Mouse (Mus musculus): ENCODE results near the gene Nsl1. TPM values are rescaled to one million over a fixed set of nuclear protein-coding genes. Genes with fewer than 3 reads are reported as not detected.

Gene Nsl1
- polyA plus RNA-seq, 1 experiment from 2014 or later, result 24.2 TPM

GRCm38 (mm10) chr1:191099114-191099513 is 36.3 kb downstream of the Nsl1 start:
- Histone ChIP-seq H3K4me3 (peak overlapping the region; percentile 51; the same call in 1 of the 2 replicates), H3K4me2 (peak overlapping the region; percentile 72; the same call in 1 of the 2 replicates), H3K9ac (no peak overlapping the region), H3K27ac (no peak overlapping the region), H3K9me3 (replicated peaks) (no peaks in the 10 kb centered on the region), H3K27me3 (replicated peaks) (peaks cover 73% of the 10 kb centered on the region), H3K4me1 (peaks cover 12% of the 10 kb centered on the region), H3K36me3 (no peaks in the 10 kb centered on the region)
- 38% methylated on average over 5 of the region's 5 CpGs for WGBS (ENCODE audit: insufficient replicate concordance)
- no peak for ATAC-seq

- WGBS (ENCODE audit: insufficient replicate concordance), result 64% methylated on average over 5 of the region's 5 CpGs
- Histone ChIP-seq H3K9ac (no peak overlapping the region), H3K27me3 (replicated peaks) (peaks cover 72% of the 10 kb centered on the region), H3K9me3 (replicated peaks) (no peaks in the 10 kb centered on the region), H3K4me2 (no peak overlapping the region), H3K27ac (no peak overlapping the region), H3K4me1 (peaks cover 12% of the 10 kb centered on the region), H3K36me3 (no peaks in the 10 kb centered on the region), H3K4me3 (no peak overlapping the region)
- ATAC-seq, result no peak
Observed at GRCm38 (mm10) chr1:191099772-191100291, 37.0 kb downstream of the Nsl1 start.

DNA sequence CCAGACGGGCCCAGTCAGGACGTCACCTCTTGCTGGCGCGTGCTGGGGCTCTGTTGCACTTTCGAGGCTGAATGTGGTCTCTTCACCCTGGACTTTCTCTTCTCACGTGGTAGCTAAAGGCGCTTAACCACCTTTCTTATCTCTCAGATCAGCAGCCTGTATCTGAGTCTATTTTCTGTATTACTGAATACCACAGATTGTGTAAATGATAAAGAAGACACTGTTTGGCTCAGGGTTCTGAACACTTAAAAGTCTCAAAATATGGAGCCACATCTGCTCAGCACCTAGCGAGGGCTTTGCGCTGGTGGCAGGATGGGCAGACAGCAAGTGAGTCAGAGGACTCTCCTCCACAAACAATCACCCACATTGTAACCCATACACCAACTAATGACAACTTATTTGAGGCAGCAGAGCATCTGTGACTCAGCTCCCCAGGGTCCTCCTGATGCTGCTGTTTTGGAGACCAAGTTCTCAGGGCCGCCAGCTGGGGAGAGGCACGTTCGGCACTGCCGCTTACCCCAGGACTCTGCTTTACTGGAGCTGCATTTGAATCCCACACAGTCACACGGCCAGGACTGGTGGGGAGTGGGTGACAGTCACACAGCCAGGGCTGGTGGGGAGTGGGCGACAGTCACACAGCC is 40.0 kb downstream of the Nsl1 start:
- H3K36me3 ChIP-seq, result no peaks in the 10 kb centered on the region
- H3K9me3 ChIP-seq (replicated peaks), result no peaks in the 10 kb centered on the region
- 69% methylated on average over 15 of the region's 15 CpGs for WGBS (ENCODE audit: insufficient replicate concordance)
- no peak overlapping the region for H3K4me2 ChIP-seq
- H3K27me3 ChIP-seq (replicated peaks), result peaks cover 64% of the 10 kb centered on the region
- peaks cover 10% of the 10 kb centered on the region for H3K4me1 ChIP-seq
- H3K4me3 ChIP-seq, result no peak overlapping the region
- H3K9ac ChIP-seq, result no peak overlapping the region
- H3K27ac ChIP-seq, result no peak overlapping the region
- ATAC-seq, result no peak

- 68% methylated on average over 9 of the region's 9 CpGs for WGBS (ENCODE audit: insufficient replicate concordance)
- Histone ChIP-seq H3K4me2 (no peak overlapping the region), H3K9me3 (replicated peaks) (no peaks in the 10 kb centered on the region), H3K4me1 (no peaks in the 10 kb centered on the region), H3K27ac (no peak overlapping the region), H3K27me3 (replicated peaks) (peaks cover 40% of the 10 kb centered on the region), H3K9ac (no peak overlapping the region), H3K4me3 (no peak overlapping the region), H3K36me3 (no peaks in the 10 kb centered on the region)
- no peak for ATAC-seq
Observed at GRCm38 (mm10) chr1:191105246-191105645, 42.4 kb downstream of the Nsl1 start.

DNA sequence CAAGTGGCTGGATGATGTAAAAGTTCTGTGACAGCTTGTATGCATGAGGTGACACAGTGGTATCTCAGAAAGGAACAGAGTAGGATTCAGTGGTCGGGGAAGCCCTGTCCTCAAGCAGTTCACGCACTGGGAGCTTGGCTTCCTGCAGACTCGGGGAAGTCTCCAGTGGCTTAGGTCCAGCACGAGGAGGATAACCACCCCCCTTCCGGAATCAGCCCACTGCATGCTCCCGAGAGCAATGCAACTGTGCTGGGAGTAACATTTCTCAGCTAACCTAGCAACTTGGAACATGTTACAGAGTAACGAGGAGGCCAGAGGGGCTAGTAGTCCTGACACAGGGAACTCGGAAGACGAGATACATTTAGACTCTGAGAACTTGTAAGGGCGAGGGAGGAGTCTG is 44.5 kb downstream of the Nsl1 start:
- no peaks in the 10 kb centered on the region for H3K9me3 ChIP-seq (replicated peaks)
- H3K4me3 ChIP-seq, result no peak overlapping the region
- no peak overlapping the region for H3K27ac ChIP-seq
- no peaks in the 10 kb centered on the region for H3K36me3 ChIP-seq
- H3K27me3 ChIP-seq (replicated peaks), result peaks cover 27% of the 10 kb centered on the region; the same call in 1 of the 2 replicates
- no peak overlapping the region for H3K4me2 ChIP-seq
- no peak overlapping the region for H3K9ac ChIP-seq
- no peak for ATAC-seq
- peaks cover 11% of the 10 kb centered on the region; the same call in 1 of the 2 replicates for H3K4me1 ChIP-seq
- WGBS (ENCODE audit: insufficient replicate concordance), result 39% methylated on average over 10 of the region's 10 CpGs

DNA sequence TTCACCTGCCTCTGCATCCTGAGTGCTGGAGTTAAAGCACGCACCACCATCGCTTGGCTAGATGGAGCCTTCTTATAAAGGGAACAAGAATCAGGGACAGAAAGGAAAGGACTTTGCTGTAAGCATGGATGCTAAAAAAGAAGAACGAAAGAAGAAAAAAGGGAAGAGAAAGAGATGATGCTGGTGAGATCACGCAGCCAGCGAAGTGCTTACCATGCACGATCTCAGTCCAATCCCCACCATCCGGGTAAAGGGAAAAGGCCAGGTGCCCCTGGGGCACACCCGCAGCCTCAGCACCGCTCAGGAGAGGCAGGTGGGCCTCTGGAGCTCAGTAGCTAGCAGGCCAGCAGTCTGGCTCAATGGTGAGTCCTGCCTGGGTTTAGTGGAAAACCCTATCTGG is 47.1 kb downstream of the Nsl1 start:
- Histone ChIP-seq H3K4me1 (peaks cover 11% of the 10 kb centered on the region; the same call in 1 of the 2 replicates), H3K4me2 (no peak overlapping the region), H3K27me3 (replicated peaks) (peaks cover 17% of the 10 kb centered on the region; the same call in 1 of the 2 replicates), H3K36me3 (no peaks in the 10 kb centered on the region), H3K4me3 (no peak overlapping the region), H3K9me3 (replicated peaks) (no peaks in the 10 kb centered on the region), H3K9ac (no peak overlapping the region), H3K27ac (no peak overlapping the region)
- WGBS (ENCODE audit: insufficient replicate concordance), result 77% methylated on average over 9 of the region's 9 CpGs
- no peak for ATAC-seq

DNA sequence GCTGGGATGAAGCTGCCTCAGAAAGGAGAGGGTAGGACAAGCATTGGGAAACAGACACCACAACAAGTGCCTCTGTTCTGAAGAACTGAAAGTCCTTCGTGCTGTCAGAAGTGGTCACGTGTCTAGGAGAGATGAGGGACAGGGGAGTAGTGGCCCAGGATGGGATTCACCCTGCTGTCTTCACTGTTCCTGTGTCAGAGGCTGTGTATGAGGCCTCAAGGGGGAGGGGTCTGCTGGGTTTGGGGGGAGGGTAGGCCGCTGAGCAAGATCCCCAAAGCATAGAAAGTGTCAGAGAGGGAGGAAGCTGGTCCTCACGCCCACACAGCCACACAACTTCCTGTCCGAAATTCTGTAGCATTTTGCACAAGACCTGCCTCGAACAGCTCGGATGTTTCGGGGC is 48.3 kb downstream of the Nsl1 start:
- Histone ChIP-seq H3K4me2 (no peak overlapping the region), H3K9me3 (replicated peaks) (no peaks in the 10 kb centered on the region), H3K27me3 (replicated peaks) (peaks cover 15% of the 10 kb centered on the region; the same call in 1 of the 2 replicates), H3K4me3 (no peak overlapping the region), H3K27ac (peak overlapping the region; percentile 61; the same call in 1 of the 2 replicates), H3K36me3 (no peaks in the 10 kb centered on the region), H3K9ac (no peak overlapping the region), H3K4me1 (peaks cover 11% of the 10 kb centered on the region; the same call in 1 of the 2 replicates)
- peak; percentile 66 for ATAC-seq
- 19% methylated on average over 8 of the region's 8 CpGs for WGBS (ENCODE audit: insufficient replicate concordance)

- H3K4me1 ChIP-seq, result peaks cover 18% of the 10 kb centered on the region
- WGBS (ENCODE audit: insufficient replicate concordance), result 36% methylated on average over 7 of the region's 7 CpGs
- no peak overlapping the region for H3K4me3 ChIP-seq
- H3K27ac ChIP-seq, result no peak overlapping the region
- no peaks in the 10 kb centered on the region for H3K36me3 ChIP-seq
- no peak overlapping the region for H3K9ac ChIP-seq
- H3K9me3 ChIP-seq (replicated peaks), result no peaks in the 10 kb centered on the region
- ATAC-seq, result no peak
- no peaks in the 10 kb centered on the region for H3K27me3 ChIP-seq (replicated peaks)
- H3K4me2 ChIP-seq, result no peak overlapping the region
Observed at GRCm38 (mm10) chr1:191114868-191115267, 52.1 kb downstream of the Nsl1 start.

DNA sequence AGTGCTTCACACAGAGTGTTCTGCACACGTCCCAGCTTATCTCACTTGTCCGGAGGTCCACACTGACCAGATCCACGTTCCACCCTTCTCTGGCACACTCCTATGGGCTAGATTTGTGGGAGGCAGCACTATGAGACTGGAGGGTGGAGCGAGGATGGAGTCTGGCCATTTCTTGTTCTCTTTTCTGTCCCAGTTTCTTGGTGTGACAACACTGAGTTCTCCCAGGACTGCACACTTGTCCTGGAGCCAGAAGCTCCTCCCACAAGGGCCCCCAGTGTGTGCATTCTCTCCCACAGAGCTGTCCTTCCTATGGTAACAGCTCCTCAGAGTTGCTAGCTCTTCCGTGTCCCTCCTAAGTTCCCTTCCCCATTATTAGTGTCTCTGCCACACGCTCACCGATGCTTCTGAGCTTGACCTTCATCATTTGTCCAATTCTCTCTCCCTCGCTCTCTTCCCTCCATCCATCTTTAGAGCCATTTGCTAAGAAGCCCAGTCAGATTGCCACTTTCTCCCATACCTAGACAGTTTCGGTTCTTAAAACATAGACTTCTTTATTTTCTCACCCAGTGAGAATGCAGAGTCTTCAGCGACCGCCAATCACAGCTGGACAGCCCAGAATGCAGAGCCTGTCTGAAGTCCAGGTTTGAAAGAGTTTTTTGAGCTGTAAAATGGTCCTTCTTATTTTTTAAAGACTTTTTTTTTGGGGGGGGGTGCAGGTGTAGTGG is 52.9 kb downstream of the Nsl1 start:
- Histone ChIP-seq H3K9ac (no peak overlapping the region), H3K4me2 (no peak overlapping the region), H3K27ac (no peak overlapping the region), H3K27me3 (replicated peaks) (no peaks in the 10 kb centered on the region), H3K4me3 (no peak overlapping the region), H3K4me1 (peaks cover 18% of the 10 kb centered on the region), H3K36me3 (no peaks in the 10 kb centered on the region), H3K9me3 (replicated peaks) (no peaks in the 10 kb centered on the region)
- 56% methylated on average over 11 of the region's 11 CpGs for WGBS (ENCODE audit: insufficient replicate concordance)
- no peak for ATAC-seq

DNA sequence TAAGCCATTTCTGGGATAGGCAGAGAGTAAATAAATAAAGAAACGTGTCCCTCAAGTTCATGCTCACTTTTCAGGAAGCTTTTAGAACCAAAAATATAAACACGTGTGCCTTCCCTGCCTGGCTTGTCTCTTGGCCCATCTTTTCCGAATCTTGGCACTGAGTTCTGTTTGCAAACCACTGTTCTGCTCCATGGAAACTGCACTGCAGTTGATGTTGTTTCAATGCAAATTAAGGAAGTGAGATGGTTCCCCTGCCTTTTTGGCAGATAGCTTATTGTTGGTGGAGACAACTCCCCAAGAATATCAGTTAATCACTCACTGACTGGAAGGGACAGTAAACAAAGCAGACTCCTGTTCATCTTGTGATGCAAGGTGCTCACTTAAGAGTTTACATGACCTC is 59.9 kb downstream of the Nsl1 start:
- ATAC-seq, result no peak
- Histone ChIP-seq H3K27me3 (replicated peaks) (peaks cover 25% of the 10 kb centered on the region), H3K9me3 (replicated peaks) (no peaks in the 10 kb centered on the region), H3K4me1 (peaks cover 14% of the 10 kb centered on the region), H3K27ac (no peak overlapping the region), H3K9ac (no peak overlapping the region), H3K4me2 (no peak overlapping the region), H3K36me3 (no peaks in the 10 kb centered on the region), H3K4me3 (no peak overlapping the region)
- 45% methylated on average over 3 of the region's 3 CpGs for WGBS (ENCODE audit: insufficient replicate concordance)

GRCm38 (mm10) chr1:191123696-191124095 is 60.9 kb downstream of the Nsl1 start:
- Histone ChIP-seq H3K4me2 (no peak overlapping the region), H3K27ac (no peak overlapping the region), H3K4me3 (no peak overlapping the region), H3K4me1 (peaks cover 13% of the 10 kb centered on the region), H3K9me3 (replicated peaks) (no peaks in the 10 kb centered on the region), H3K9ac (no peak overlapping the region), H3K27me3 (replicated peaks) (peaks cover 25% of the 10 kb centered on the region), H3K36me3 (no peaks in the 10 kb centered on the region)
- no peak for ATAC-seq
- WGBS (ENCODE audit: insufficient replicate concordance), result 68% methylated on average over 2 of the region's 2 CpGs

DNA sequence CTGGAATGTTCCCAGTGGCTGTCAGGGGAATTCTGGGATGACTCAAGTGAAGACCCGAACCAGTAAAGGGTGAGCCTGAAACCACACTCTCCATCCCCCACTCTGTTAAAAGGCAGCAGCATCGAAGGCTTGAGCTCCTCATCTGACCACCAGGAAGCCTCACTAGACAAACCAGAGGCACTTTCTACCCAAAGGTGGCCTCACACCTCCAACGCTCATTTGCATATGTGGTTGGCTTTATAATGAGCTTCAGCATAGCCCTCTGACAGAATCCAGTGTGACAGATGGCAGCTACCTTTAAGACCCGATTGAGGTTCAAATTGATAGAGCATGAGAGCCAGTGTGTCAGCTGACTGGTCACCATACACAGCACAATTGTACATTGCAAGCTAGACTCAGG is 61.5 kb downstream of the Nsl1 start:
- H3K4me2 ChIP-seq, result no peak overlapping the region
- no peak for ATAC-seq
- 48% methylated on average over 4 of the region's 4 CpGs for WGBS (ENCODE audit: insufficient replicate concordance)
- no peak overlapping the region for H3K27ac ChIP-seq
- no peak overlapping the region for H3K4me3 ChIP-seq
- H3K9ac ChIP-seq, result no peak overlapping the region
- peaks cover 2% of the 10 kb centered on the region; the same call in 1 of the 2 replicates for H3K9me3 ChIP-seq (replicated peaks)
- H3K36me3 ChIP-seq, result no peaks in the 10 kb centered on the region
- peaks cover 25% of the 10 kb centered on the region for H3K27me3 ChIP-seq (replicated peaks)
- H3K4me1 ChIP-seq, result peaks cover 7% of the 10 kb centered on the region; the same call in 1 of the 2 replicates

Data from liver, embryonic 12.5 days (tissue).